Mouse (Mus musculus): Measurements from ENCODE around the gene Rhox4f.
"Not testable (repeated sequence)": the region's sequence is repeated elsewhere in the genome, so short reads cannot be mapped to it uniquely, and the experiment has no call there.

Rhox4f gene

DNA sequence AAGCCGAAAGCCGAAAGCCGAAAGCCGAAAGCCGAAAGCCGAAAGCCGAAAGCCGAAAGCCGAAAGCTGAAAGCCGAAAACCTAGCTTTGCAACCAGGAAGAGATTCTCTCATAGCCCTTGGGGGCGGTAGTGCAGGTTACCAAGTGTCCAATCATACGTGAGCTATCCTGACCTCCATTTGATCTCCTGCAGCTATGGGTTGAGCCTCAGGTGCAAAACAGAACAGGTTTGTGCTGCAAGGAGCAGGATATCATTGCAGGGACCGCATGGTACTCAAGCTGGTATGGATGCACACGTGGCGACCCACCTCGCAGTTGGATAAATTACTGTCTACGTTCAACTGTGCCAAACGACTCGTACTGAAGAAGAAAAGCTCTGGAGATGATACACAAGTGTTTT, at the start of gene Rhox4f:
Gene Rhox4f, minus strand, starts transcription at position 101 of the 400 bp plus-strand sequence.
- not testable (repeated sequence) for DNase-seq

DNA sequence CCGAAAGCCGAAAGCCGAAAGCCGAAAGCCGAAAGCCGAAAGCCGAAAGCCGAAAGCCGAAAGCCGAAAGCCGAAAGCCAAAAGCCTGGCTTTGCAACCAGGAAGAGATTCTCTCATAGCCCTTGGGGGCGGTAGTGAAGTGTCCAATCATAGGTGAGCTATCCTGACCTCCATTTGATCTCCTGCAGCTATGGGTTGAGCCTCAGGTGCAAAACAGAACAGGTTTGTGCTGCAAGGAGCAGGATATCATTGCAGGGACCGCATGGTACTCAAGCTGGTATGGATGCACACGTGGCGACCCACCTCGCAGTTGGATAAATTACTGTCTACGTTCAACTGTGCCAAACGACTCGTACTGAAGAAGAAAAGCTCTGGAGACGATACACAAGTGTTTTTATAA, 43.7 kb upstream of the Rhox4f start, which contains the start of gene Rhox4g:
Gene Rhox4g, minus strand, starts transcription at position 101 of the 400 bp plus-strand sequence.
- DNase-seq, result not testable (repeated sequence)

DNA sequence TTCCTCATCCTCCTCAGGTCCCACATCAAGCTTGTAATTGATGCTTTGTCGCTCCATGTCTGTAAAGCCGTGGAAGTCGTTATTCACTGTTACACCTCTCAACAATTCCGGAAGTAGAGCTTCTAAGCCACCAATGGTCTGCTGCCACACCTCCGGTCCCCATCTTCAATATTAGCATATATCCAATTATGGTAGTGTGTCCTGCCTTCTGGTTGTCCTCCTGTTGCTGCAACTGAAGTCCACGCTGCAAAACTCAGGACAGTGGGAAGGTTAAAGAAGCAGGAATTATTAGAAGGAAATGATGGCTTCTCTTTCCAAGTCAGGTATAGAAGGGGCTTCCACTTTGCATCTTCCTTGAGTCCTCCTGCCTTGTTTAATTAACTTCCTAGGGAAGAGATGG, 35.9 kb upstream of the Rhox4f start, which contains the start of gene Rhox2g:
Gene Rhox2g, minus strand, starts transcription at position 101 of the 400 bp plus-strand sequence.
- DNase-seq, result not testable (repeated sequence)

DNA sequence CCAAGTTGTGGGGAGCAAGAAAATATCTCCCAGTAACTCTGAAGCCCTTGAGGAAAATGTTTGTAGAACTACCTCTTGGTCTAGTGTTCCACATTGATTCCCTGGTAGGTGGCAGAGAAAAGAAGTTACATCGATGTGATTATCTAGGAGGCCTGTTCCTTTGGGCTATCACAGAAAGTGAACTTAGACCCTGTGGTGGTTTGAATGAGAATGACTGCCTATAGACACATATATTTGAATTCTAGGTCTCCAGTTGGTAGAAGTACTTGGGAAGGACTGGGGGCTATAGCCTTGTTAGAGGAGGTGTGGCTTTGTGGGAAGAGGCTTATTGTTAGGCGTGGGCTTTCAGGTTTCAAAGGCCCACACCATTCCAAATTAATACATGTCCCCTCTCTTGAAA, 21.0 kb upstream of the Rhox4f start, which contains the start of gene Rhox3g:
Gene Rhox3g, minus strand, starts transcription at position 101 of the 400 bp plus-strand sequence.
- not testable (repeated sequence) for DNase-seq

DNA sequence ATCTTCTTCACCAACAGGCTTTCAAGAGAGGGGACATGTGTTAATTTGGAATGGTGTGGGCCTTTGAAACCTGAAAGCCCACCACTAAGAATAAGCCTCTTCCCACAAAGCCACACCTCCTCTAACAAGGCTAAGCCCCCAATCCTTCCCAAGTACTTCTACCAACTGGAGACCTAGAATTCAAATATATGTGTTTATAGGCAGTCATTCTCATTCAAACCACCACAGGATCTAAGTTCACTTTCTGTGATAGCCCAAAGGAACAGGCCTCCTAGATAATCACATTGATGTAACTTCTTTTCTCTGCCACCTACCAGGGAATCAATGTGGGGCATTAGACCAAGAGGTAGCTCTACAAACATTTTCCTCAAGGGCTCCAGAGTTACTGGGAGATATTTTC, 26.8 kb downstream of the Rhox4f start, which contains the start of gene Rhox3f:
Gene Rhox3f, plus strand, starts transcription at position 301 of the 400 bp plus-strand sequence.
- not testable (repeated sequence) for DNase-seq

DNA sequence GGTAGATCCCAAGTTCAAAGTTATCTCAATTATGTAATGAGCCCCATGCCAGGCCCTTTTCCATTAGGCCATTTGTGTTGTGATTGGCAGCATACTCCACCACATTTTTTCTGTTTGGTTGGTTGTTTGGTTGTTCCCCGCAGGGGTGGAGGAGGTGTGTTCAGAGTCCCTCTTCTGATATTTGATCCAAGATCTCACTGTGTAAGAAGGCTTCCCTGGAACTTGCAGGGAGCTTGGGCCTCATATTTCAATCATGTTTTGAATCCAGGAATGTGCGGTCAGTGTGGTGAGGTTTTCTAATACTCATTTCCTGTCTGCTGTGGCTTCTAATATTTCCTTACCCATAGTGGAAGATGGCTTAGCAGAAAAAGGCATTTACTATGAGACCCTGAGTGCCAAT, 34.9 kb downstream of the Rhox4f start:
- DNase-seq, result not testable (repeated sequence)

DNA sequence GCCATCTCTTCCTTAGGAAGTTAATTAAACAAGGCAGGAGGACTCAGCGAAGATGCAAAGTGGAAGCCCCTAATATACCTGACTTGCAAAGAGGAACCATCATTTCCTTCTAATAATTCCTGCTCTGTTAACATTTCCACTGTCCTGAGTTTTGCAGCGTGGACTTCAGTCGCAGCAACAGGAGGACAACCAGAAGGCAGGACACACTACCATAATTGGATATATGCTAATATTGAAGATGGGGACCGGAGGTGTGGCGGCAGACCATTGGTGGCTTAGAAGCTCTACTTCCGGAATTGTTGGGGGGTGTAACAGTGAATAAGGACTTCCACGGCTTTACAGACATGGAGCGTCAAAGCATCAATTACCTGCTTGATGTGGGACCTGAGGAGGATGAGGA, 36.4 kb downstream of the Rhox4f start, which contains the start of gene Rhox2f:
Gene Rhox2f, plus strand, starts transcription at position 301 of the 400 bp plus-strand sequence.
- not testable (repeated sequence) for DNase-seq

DNA sequence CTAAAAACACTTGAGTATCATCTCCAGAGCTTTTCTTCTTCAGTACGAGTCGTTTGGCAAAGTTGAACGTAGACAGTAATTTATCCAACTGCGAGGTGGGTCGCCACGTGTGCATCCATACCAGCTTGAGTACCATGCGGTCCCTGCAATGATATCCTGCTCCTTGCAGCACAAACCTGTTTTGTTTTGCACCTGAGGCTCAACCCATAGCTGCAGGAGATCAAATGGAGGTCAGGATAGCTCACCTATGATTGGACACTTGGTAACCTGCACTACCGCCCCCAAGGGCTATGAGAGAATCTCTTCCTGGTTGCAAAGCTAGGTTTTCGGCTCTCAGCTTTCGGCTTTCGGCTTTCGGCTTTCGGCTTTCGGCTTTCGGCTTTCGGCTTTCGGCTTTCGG, 50.4 kb downstream of the Rhox4f start, which contains the start of gene Rhox4e:
Gene Rhox4e, plus strand, starts transcription at position 301 of the 400 bp plus-strand sequence.
- not testable (repeated sequence) for DNase-seq

All from cerebellum, postnatal 14 days (tissue).